Mouse (Mus musculus) CH12.LX (cell line): ENCODE measurements around the gene Cd40. TPM values are rescaled to one million over a fixed set of nuclear protein-coding genes. Genes with fewer than 3 reads are reported as not detected.

Source experiments
- DNase-seq: peaks from one replicate; pipeline ENCODE4 v3.0.0-alpha.2; 2013; ENCODE audit errors: extremely low read depth
- H3K27ac ChIP-seq: 2 replicates; pipeline ENCODE4 v1.5.1; 2012; ENCODE audit warnings: low read depth, mild to moderate bottlenecking, control low read depth, moderate library complexity; ENCODE audit not compliant: insufficient read depth
- H3K27me3 ChIP-seq: replicated peaks from 2 replicates; pipeline ENCODE3; 2012; ENCODE audit warnings: inconsistent platforms
- H3K36me3 ChIP-seq, 2 experiments: replicated peaks in 1 of 2; 2 replicates each; pipeline versions ENCODE3 to v1.6.1; 2012; ENCODE audit warnings: inconsistent platforms in 1 of 2, low read length in 1 of 2, mild to moderate bottlenecking in 1 of 2, mixed read lengths in 1 of 2, moderate library complexity in 1 of 2; ENCODE audit not compliant: control insufficient read depth in 1 of 2, insufficient read depth in 1 of 2
- H3K4me1 ChIP-seq, 2 experiments: 2 replicates each; pipeline ENCODE4 v1.6.1; 2012; ENCODE audit warnings: inconsistent platforms in 1 of 2, moderate library complexity in 1 of 2; ENCODE audit not compliant: insufficient read depth in 2 of 2, control insufficient read depth in 1 of 2
- H3K4me2 ChIP-seq: 2 replicates; pipeline ENCODE4 v1.6.1; 2012; ENCODE audit warnings: low read depth, mild to moderate bottlenecking, control low read depth; ENCODE audit not compliant: poor library complexity, insufficient read depth, severe bottlenecking
- H3K4me3 ChIP-seq, 3 experiments: fragments of 150-350 bp in 1 of 3; sonication (generic) in 1 of 3; replicated peaks in 1 of 3; 2 replicates each; pipeline versions ENCODE3 to v1.5.1; 2011 to 2012; ENCODE audit warnings: low read depth in 2 of 3, low read length in 2 of 3, mild to moderate bottlenecking in 2 of 3, moderate library complexity in 2 of 3, control low read depth in 1 of 3, improper control_type of control experiment in 1 of 3, inconsistent platforms in 1 of 3, mixed read lengths in 1 of 3; ENCODE audit not compliant: poor library complexity in 1 of 3
- H3K79me2 ChIP-seq: replicated peaks from 2 replicates; pipeline ENCODE4 v1.6.1; 2012; ENCODE audit warnings: mild to moderate bottlenecking, moderate library complexity; ENCODE audit not compliant: control insufficient read depth, poor library complexity, insufficient read depth, severe bottlenecking; ENCODE audit errors: extremely low read depth
- H3K9ac ChIP-seq: 2 replicates; pipeline ENCODE4 v1.6.1; 2012; ENCODE audit warnings: low read depth, mild to moderate bottlenecking, control low read depth, moderate library complexity; ENCODE audit not compliant: insufficient read depth
- H3K9me3 ChIP-seq: replicated peaks from 2 replicates; pipeline ENCODE3; 2012; ENCODE audit warnings: low read length, inconsistent platforms, mixed read lengths
- BHLHE40 ChIP-seq: IDR thresholded peaks from 2 replicates; pipeline ENCODE4 v1.6.1; 2011; ENCODE audit warnings: mild to moderate bottlenecking, low read depth, low read length, improper control_type of control experiment
- ELF1 ChIP-seq: IDR thresholded peaks from 2 replicates; pipeline ENCODE4 v1.6.1; 2014; ENCODE audit warnings: low read depth, mild to moderate bottlenecking, inconsistent platforms, low read length, improper control_type of control experiment
- GABPA ChIP-seq: IDR thresholded peaks from 2 replicates; pipeline ENCODE4 v1.6.1; 2012; ENCODE audit warnings: low read depth, low read length, improper control_type of control experiment, inconsistent platforms; ENCODE audit not compliant: insufficient replicate concordance
- HCFC1 ChIP-seq: IDR thresholded peaks from 2 replicates; pipeline ENCODE4 v1.6.1; 2012; ENCODE audit warnings: low read depth, mild to moderate bottlenecking, inconsistent platforms, low read length, improper control_type of control experiment
- JUN ChIP-seq: IDR thresholded peaks from 2 replicates; pipeline ENCODE4 v1.6.1; 2011; ENCODE audit warnings: low read depth, mild to moderate bottlenecking, low read length, improper control_type of control experiment, moderate library complexity; ENCODE audit not compliant: insufficient read depth
- MAZ ChIP-seq: IDR thresholded peaks from 2 replicates; pipeline ENCODE4 v1.6.1; 2012; ENCODE audit warnings: low read depth, mild to moderate bottlenecking, inconsistent platforms, low read length, improper control_type of control experiment, moderate library complexity
- MYC ChIP-seq: IDR thresholded peaks from 2 replicates; pipeline ENCODE4 v1.6.1; 2011; ENCODE audit warnings: low read depth, mild to moderate bottlenecking, improper control_type of control experiment, low read length
- NRF1 ChIP-seq: IDR thresholded peaks from 2 replicates; pipeline ENCODE4 v1.6.1; 2014; ENCODE audit warnings: low read depth, mild to moderate bottlenecking, inconsistent platforms, low read length, improper control_type of control experiment, moderate library complexity
- PAX5 ChIP-seq: IDR thresholded peaks from 2 replicates; pipeline ENCODE4 v1.6.1; 2012; ENCODE audit warnings: low read length, inconsistent platforms, mixed read lengths
- POLR2A ChIP-seq: IDR thresholded peaks from 2 replicates; pipeline ENCODE4 v1.6.1; 2011; ENCODE audit warnings: low read depth, mild to moderate bottlenecking, improper control_type of control experiment, low read length
- SIN3A ChIP-seq: IDR thresholded peaks from 2 replicates; pipeline ENCODE4 v1.6.1; 2012; ENCODE audit warnings: low read length, improper control_type of control experiment, inconsistent platforms
- SMC3 ChIP-seq: IDR thresholded peaks from 2 replicates; pipeline ENCODE4 v1.6.1; 2011; ENCODE audit warnings: low read depth, low read length, improper control_type of control experiment
- UBTF ChIP-seq: IDR thresholded peaks from 2 replicates; pipeline ENCODE4 v1.6.1; 2012; ENCODE audit warnings: low read depth, mild to moderate bottlenecking, inconsistent platforms, low read length, improper control_type of control experiment, moderate library complexity
- USF1 ChIP-seq: IDR thresholded peaks from 2 replicates; pipeline ENCODE4 v1.6.1; 2014; ENCODE audit warnings: low read depth, mild to moderate bottlenecking, inconsistent platforms, low read length, improper control_type of control experiment
- USF2 ChIP-seq: conservative IDR thresholded peaks from 2 replicates; pipeline ENCODE4 v1.6.1; 2011; ENCODE audit warnings: low read depth, low read length, improper control_type of control experiment
- ZC3H11A ChIP-seq: IDR thresholded peaks from 2 replicates; pipeline ENCODE4 v1.6.1; 2012; ENCODE audit warnings: low read depth, mild to moderate bottlenecking, inconsistent platforms, low read length, improper control_type of control experiment
- dilution Hi-C: fragments of 300-500 bp; cut with MboI; formaldehyde crosslinking; loops from 2 replicates; pipeline ENCODE4 v1.14.3; 2020; ENCODE audit warnings: low sequenced_read_pairs; ENCODE audit not compliant: extremely low pct_unique_long_range_greater_than_20kb, extremely low pct_ligation_motif_present
- in situ Hi-C: fragments of 300-500 bp; cut with MboI; formaldehyde crosslinking; loops from 3 replicates; pipeline ENCODE4 v1.14.3; 2019; ENCODE audit warnings: low sequenced_read_pairs, low pct_ligation_motif_present, low pct_unique_long_range_greater_than_20kb, mixed read lengths
- polyA plus RNA-seq: library from polyadenylated mRNA; unstranded; fragments of >175 nt; gene quantifications from 2 replicates; pipeline ENCODE4 v1.2.1, GENCODE M21; 2012; ENCODE audit warnings: low read depth; ENCODE audit not compliant: insufficient read length
- total RNA-seq, 2 experiments: library from RNA; depleted of rRNA; stranded (reverse); fragments of 300-350 nt in 1 of 2; fragments of >200 nt in 1 of 2; gene quantifications; 2 replicates each; pipeline ENCODE4 v1.2.3; 2012 to 2014

The Cd40 gene
- total and polyA plus RNA-seq, 3 experiments: 146 to 223 (median 147) TPM

GRCm38 (mm10) chr2:165043090-165043636, 12.3 kb upstream of the Cd40 start:
- no peak overlapping the region for H3K27ac ChIP-seq
- dilution Hi-C loops: no loop called here
- H3K4me2 ChIP-seq: peak overlapping the region; percentile 11; the same call in 1 of the 2 replicates

GRCm38 (mm10) chr2:165043729-165044128, 11.7 kb upstream of the Cd40 start:
- no peak for DNase-seq
- Histone ChIP-seq H3K9ac (no peak overlapping the region), H3K4me1 (no peaks in the 10 kb centered on the region), H3K9me3 (no peaks in the 10 kb centered on the region), H3K36me3 (no peaks in the 10 kb centered on the region), H3K79me2 (no peaks in the 10 kb centered on the region), H3K27ac (no peak overlapping the region), H3K4me2 (no peak overlapping the region), H3K4me3 (no peak overlapping the region), H3K27me3 (no peaks in the 10 kb centered on the region)
- dilution Hi-C loops (no loop called here), in situ Hi-C loops (no loop called here)
- no peak for TF ChIP-seq JUN
- no peak for TF ChIP-seq NRF1
- TF ChIP-seq POLR2A: no peak
- no peak for TF ChIP-seq ZC3H11A
- no peak for TF ChIP-seq ELF1
- TF ChIP-seq USF2: no peak
- TF ChIP-seq UBTF: no peak
- TF ChIP-seq PAX5: no peak
- TF ChIP-seq SIN3A: no peak
- no peak for TF ChIP-seq MAZ
- no peak for TF ChIP-seq MYC
- no peak for TF ChIP-seq HCFC1
- no peak for TF ChIP-seq BHLHE40
- TF ChIP-seq USF1: no peak
- TF ChIP-seq SMC3: no peak
- TF ChIP-seq GABPA: no peak

More at GRCm38 (mm10) chr2:165043090-165043636, 12.3 kb upstream of the Cd40 start:
- Histone ChIP-seq H3K36me3 (no peaks in the 10 kb centered on the region), H3K79me2 (no peaks in the 10 kb centered on the region), H3K9ac (no peak overlapping the region), H3K4me3 (no peak overlapping the region), H3K27me3 (no peaks in the 10 kb centered on the region), H3K4me1 (no peaks in the 10 kb centered on the region), H3K9me3 (no peaks in the 10 kb centered on the region)
- DNase-seq: no peak
- TF ChIP-seq POLR2A (no peak), BHLHE40 (peak; percentile 50; the same call in 1 of the 2 replicates)
- in situ Hi-C loops: no loop called here
